Mouse (Mus musculus): ENCODE measurements at regions not wholly inside any gene's neighbourhood (a gene's known extent, or its start where the extent isn't known, plus 50 kb on each side); places are given as distances from the start of the nearest gene placed in this dataset.

GRCm38 (mm10) chr1:138343451-138343850, 69.9 kb downstream of the Atp6v1g3 start:
- DNase-seq = peak in 1 of 2 experiments; percentile 36

- DNase-seq = no peak
Observed at GRCm38 (mm10) chr1:138344920-138345319, 71.4 kb downstream of the Atp6v1g3 start.

GRCm38 (mm10) chr1:138345992-138346391, 72.5 kb downstream of the Atp6v1g3 start:
- no peak for DNase-seq

GRCm38 (mm10) chr1:138346904-138347303, 73.4 kb downstream of the Atp6v1g3 start:
- peak; percentile 25 to 31 for DNase-seq

GRCm38 (mm10) chr1:138348447-138348846, 74.9 kb downstream of the Atp6v1g3 start:
- peak in 1 of 2 experiments; percentile 6 for DNase-seq

- no peak for DNase-seq
Observed at GRCm38 (mm10) chr1:138349099-138349498, 75.6 kb downstream of the Atp6v1g3 start.

- DNase-seq = no peak
Observed at GRCm38 (mm10) chr1:138356407-138356806, 82.9 kb downstream of the Atp6v1g3 start.

GRCm38 (mm10) chr1:138362684-138363472, 89.3 kb downstream of the Atp6v1g3 start:
- no peak for DNase-seq

- no peak for DNase-seq
Observed at GRCm38 (mm10) chr1:138369953-138370482, 96.5 kb downstream of the Atp6v1g3 start.

- no peak for DNase-seq
Observed at GRCm38 (mm10) chr1:138371474-138371873, 97.9 kb downstream of the Atp6v1g3 start.

GRCm38 (mm10) chr1:138384146-138384545, 110.6 kb downstream of the Atp6v1g3 start:
- no peak for DNase-seq

- DNase-seq = no peak
Observed at GRCm38 (mm10) chr1:138385156-138385841, 111.8 kb downstream of the Atp6v1g3 start.

GRCm38 (mm10) chr1:138386001-138386400, 112.5 kb downstream of the Atp6v1g3 start:
- no peak for DNase-seq

GRCm38 (mm10) chr1:138388634-138389033, 115.1 kb downstream of the Atp6v1g3 start:
- no peak for DNase-seq

- DNase-seq = no peak
Observed at GRCm38 (mm10) chr1:138389676-138390075, 116.1 kb downstream of the Atp6v1g3 start.

GRCm38 (mm10) chr1:138418610-138419009, 145.1 kb downstream of the Atp6v1g3 start:
- no peak for DNase-seq

GRCm38 (mm10) chr1:138427416-138427815, 153.9 kb downstream of the Atp6v1g3 start:
- peak; percentile 29 to 45 for DNase-seq

Data from kidney, adult 8-10 months (tissue).